Mouse (Mus musculus) liver, adult 2 months (tissue): ENCODE results near the gene Sars. TPM values are rescaled to one million over a fixed set of nuclear protein-coding genes. Genes with fewer than 3 reads are reported as not detected.

ENCODE experiments used
- DNase-seq: peaks from one replicate; pipeline ENCODE4 v3.0.0-alpha.2; 2011; ENCODE audit warnings: low read depth, low spot score; ENCODE audit errors: extremely low read depth
- H3K27ac ChIP-seq: fragments of 200-500 bp; replicated peaks from 2 replicates; pipeline ENCODE4 v1.5.1; 2012; ENCODE audit warnings: low read depth, mild to moderate bottlenecking, control low read depth, inconsistent platforms, low read length; ENCODE audit not compliant: insufficient read depth
- H3K27me3 ChIP-seq: fragments of 200-500 bp; 2 replicates; pipeline ENCODE4 v1.6.1; 2012; ENCODE audit warnings: mild to moderate bottlenecking, moderate library complexity, low read length, inconsistent platforms; ENCODE audit not compliant: control insufficient read depth, insufficient read depth
- H3K36me3 ChIP-seq: fragments of 200-500 bp; 2 replicates; pipeline ENCODE4 v1.6.1; 2012; ENCODE audit warnings: low read length, inconsistent platforms; ENCODE audit not compliant: control insufficient read depth, insufficient read depth
- H3K4me1 ChIP-seq: fragments of 200-500 bp; 2 replicates; pipeline ENCODE4 v1.6.1; 2011; ENCODE audit warnings: low read length; ENCODE audit not compliant: control insufficient read depth, insufficient read depth
- H3K4me3 ChIP-seq: fragments of 200-500 bp; 2 replicates; pipeline ENCODE4 v1.5.1; 2011; ENCODE audit warnings: low read depth, mild to moderate bottlenecking, control low read depth, low read length, moderate library complexity; ENCODE audit not compliant: insufficient read depth
- H3K79me2 ChIP-seq: fragments of 200-500 bp; 2 replicates; pipeline ENCODE4 v1.6.1; 2012; ENCODE audit warnings: inconsistent platforms, mild to moderate bottlenecking, low read length, moderate library complexity; ENCODE audit not compliant: control insufficient read depth, insufficient read depth
- H3K9ac ChIP-seq: fragments of 200-500 bp; 2 replicates; pipeline ENCODE4 v1.6.1; 2012; ENCODE audit warnings: low read depth, mild to moderate bottlenecking, control low read depth, inconsistent platforms, low read length
- CTCF ChIP-seq: fragments of 200-500 bp; IDR thresholded peaks from 2 replicates; pipeline ENCODE4 v1.5.1; 2011; ENCODE audit warnings: low read depth, low read length, control low read depth
- POLR2A ChIP-seq: fragments of 200-500 bp; IDR thresholded peaks from 2 replicates; pipeline ENCODE4 v1.6.1; 2011; ENCODE audit warnings: low read length, control low read depth; ENCODE audit not compliant: insufficient read depth; ENCODE audit errors: extremely low read depth
- WGBS: fragments of 180-500 bp; shearing (Covaris S2); methylation state at CpG from one replicate; pipeline ENCODE4 v1.1.7; 2018; 5-methylcytosine and 5-hydroxymethylcytosine counted together
- polyA plus RNA-seq: library from polyadenylated mRNA; depleted of rRNA; stranded (reverse); fragments of >200 nt; gene quantifications from 2 replicates; pipeline ENCODE4 v1.2.3, GENCODE M21; 2012
- total RNA-seq: library from RNA; depleted of rRNA; stranded (reverse); fragments of >200 nt; gene quantifications from 2 replicates; pipeline ENCODE4 v1.2.3, GENCODE M21; 2014

Sars gene
- total and polyA plus RNA-seq, 2 experiments, result 24.7 to 31.3 TPM

- Histone ChIP-seq H3K27ac (no peak overlapping the region), H3K9ac (no peak overlapping the region), H3K4me3 (no peak overlapping the region), H3K79me2 (no peaks in the 10 kb centered on the region), H3K4me1 (no peaks in the 10 kb centered on the region), H3K36me3 (peaks cover 28% of the 10 kb centered on the region), H3K27me3 (no peaks in the 10 kb centered on the region)
- no peak for TF ChIP-seq POLR2A
- TF ChIP-seq CTCF, result no peak
- 34% methylated on average over 11 of the region's 11 CpGs for WGBS
- DNase-seq, result no peak
These were observed 20.9 kb downstream of the Sars start for GRCm38 (mm10) chr3:108423844-108424801.

DNA sequence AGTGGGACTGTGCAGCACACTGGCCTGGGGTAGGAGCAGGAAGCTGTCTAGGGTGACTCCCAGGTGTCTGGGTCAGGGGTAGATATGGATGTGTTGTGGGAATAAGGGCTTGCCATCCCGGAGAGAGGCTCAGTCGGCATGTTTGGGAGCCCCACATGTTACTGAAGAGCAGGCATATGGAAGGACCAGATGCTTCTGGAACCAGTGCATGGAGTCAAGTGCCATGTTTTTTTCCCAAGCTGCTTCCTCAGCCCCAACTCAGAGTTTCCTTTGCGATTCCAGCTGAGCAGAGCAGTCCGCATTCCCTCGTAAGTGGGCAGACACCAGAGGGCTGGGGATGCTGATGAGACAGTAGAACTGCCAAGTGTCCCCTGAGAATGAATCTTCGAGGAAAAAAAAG is 22.0 kb downstream of the Sars start:
- TF ChIP-seq CTCF, result no peak
- no peak for TF ChIP-seq POLR2A
- 55% methylated on average over 6 of the region's 6 CpGs for WGBS

GRCm38 (mm10) chr3:108415831-108416223 is 29.2 kb downstream of the Sars start:
- Histone ChIP-seq H3K27me3 (peaks cover 4% of the 10 kb centered on the region; the same call in 1 of the 2 replicates), H3K27ac (no peak overlapping the region)
- under 1% methylated on average over 48 of the region's 48 CpGs for WGBS

More for the DNA sequence above, 22.0 kb downstream of the Sars start:
- DNase-seq, result no peak
- Histone ChIP-seq H3K4me3 (no peak overlapping the region), H3K27ac (no peak overlapping the region), H3K79me2 (no peaks in the 10 kb centered on the region), H3K9ac (no peak overlapping the region), H3K27me3 (no peaks in the 10 kb centered on the region), H3K36me3 (peaks cover 18% of the 10 kb centered on the region), H3K4me1 (no peaks in the 10 kb centered on the region)

GRCm38 (mm10) chr3:108414857-108415830 is 29.9 kb downstream of the Sars start, which contains the start of gene Celsr2:
Celsr2 (minus strand) TSS chr3:108415552.
- Histone ChIP-seq H3K4me1 (no peaks in the 10 kb centered on the region), H3K27ac (no peak within 1 kb of the TSS), H3K79me2 (no peaks in the 10 kb centered on the region), H3K4me3 (peak within 1 kb of the TSS; percentile 62), H3K27me3 (peaks cover 4% of the 10 kb centered on the region; the same call in 1 of the 2 replicates), H3K36me3 (no peaks in the 10 kb centered on the region), H3K9ac (peak within 1 kb of the TSS; percentile 75)
- no peak for DNase-seq
- WGBS, result 12% methylated on average over 66 of the region's 67 CpGs
- no peak for TF ChIP-seq CTCF
- no peak for TF ChIP-seq POLR2A

More at GRCm38 (mm10) chr3:108415831-108416223, 29.2 kb downstream of the Sars start:
- Histone ChIP-seq H3K9ac (peak overlapping the region; percentile 75), H3K36me3 (no peaks in the 10 kb centered on the region), H3K79me2 (no peaks in the 10 kb centered on the region), H3K4me1 (no peaks in the 10 kb centered on the region), H3K4me3 (peak overlapping the region; percentile 62)
- no peak for DNase-seq
- TF ChIP-seq CTCF, result no peak
- TF ChIP-seq POLR2A, result no peak

DNA sequence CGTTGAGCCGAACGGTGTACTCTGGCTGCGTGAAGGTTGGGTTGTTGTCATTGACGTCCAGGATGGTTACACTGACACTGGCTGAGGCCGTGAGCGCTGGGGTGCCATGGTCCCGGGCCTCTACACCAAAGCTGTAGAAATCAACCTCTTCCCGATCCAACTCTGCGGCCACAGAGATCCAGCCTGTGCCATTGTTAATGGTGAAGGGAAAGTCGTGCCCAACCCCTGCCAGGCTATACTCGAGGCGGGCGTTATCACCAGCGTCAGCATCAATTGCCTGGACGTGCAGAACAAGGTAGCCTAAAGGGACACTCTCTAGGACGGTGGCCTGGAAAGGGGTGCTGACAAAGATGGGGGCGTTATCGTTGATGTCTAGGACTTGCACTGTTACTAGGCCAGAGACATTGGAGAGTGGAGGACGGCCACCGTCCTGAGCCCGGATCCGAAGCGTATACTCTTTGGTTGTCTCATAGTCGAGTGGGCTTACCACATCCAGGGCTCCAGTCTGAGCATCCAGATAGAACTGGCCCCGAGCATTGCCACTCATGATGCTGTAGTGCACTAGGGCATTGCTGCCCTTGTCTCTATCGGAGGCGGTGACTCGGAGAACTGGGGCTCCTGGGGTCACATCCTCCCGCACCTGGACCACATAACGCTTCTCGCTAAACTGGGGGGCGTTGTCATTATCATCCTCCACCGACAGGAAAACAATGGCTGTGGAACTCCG is 31.2 kb downstream of the Sars start:
- DNase-seq, result no peak
- H3K79me2 ChIP-seq, result no peaks in the 10 kb centered on the region
- no peaks in the 10 kb centered on the region for H3K4me1 ChIP-seq
- TF ChIP-seq POLR2A (no peak), CTCF (no peak)
- H3K9ac ChIP-seq, result no peak overlapping the region
- no peaks in the 10 kb centered on the region for H3K36me3 ChIP-seq
- peaks cover 4% of the 10 kb centered on the region; the same call in 1 of the 2 replicates for H3K27me3 ChIP-seq
- no peak overlapping the region for H3K4me3 ChIP-seq
- WGBS, result 98% methylated on average over 35 of the region's 35 CpGs
- no peak overlapping the region for H3K27ac ChIP-seq
